Mouse (Mus musculus): Measurements from ENCODE around the gene Sptlc3. TPM values are rescaled to one million over a fixed set of nuclear protein-coding genes. Genes with fewer than 3 reads are reported as not detected.

The Sptlc3 gene
- total and polyA plus RNA-seq, 2 experiments from 2014 or later, result 0.20 TPM; not detected in 1

DNA sequence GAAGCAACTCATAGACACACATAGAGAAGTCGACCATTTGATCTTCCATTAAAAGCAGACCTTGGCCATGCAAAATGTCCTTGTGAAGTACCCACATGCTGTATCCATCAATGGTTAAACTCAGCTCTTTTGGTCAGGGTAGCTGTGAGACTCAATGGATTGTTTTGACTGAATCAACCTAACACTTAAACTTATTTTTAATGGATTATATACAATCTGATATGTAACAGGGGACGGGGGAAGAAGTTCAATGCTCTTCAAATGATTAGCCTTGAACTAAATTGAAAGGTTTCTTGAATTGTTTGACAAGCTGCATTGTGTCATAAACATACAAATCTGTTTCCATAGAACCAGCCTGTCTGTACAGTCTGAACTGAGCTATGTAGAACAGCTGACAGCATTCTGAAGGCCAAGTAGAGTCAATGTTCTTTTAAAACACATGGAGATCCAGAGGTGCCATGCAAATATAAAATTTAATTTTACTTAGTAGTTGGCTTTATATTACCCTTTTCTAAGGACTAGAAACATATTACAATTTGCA, 94.0 kb downstream of the Sptlc3 start:
- no peaks in the 10 kb centered on the region for H3K36me3 ChIP-seq (ENCODE audit: insufficient read depth, low read length)
- H3K4me3 ChIP-seq (ENCODE audit: low read length), result no peak overlapping the region
- no peaks in the 10 kb centered on the region for H3K9me3 ChIP-seq (ENCODE audit: low read length)
- ATAC-seq (no peak), DNase-seq (ENCODE audit: low spot score) (no peak)
- no peaks in the 10 kb centered on the region for H3K4me1 ChIP-seq (ENCODE audit: insufficient read depth, low read length)
- WGBS, result 88% methylated on average over 2 of the region's 2 CpGs
- no peaks in the 10 kb centered on the region for H3K27me3 ChIP-seq (ENCODE audit: insufficient read depth, low read length)
- TF ChIP-seq CTCF (IDR thresholded peaks at IDR 0.05; ENCODE audit: low read depth), result no peak
- no peak overlapping the region for H3K27ac ChIP-seq
- no peak overlapping the region for H3K4me2 ChIP-seq (ENCODE audit: low read depth, low read length)
- no peak overlapping the region for H3K9ac ChIP-seq (replicated peaks; ENCODE audit: low read length)

DNA sequence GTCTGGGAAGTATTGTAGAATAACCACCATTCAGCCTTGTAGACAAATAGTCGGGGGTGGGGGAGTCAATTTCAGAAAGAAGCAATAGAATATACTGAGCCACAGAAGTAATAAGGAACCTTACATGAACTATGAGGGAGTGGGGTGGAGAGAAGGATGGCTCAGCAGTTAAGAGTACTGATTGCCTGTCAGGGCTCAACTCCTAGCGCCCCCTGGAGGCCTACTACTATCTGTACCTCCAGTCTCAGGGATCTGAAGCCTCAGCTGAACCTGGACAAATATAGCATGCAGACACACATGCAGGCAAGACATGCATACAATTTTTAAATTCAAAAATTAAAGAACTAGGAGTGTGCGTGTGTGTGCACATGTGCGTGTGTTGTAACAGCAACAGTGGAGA, 96.2 kb downstream of the Sptlc3 start:
- Histone ChIP-seq H3K9ac (replicated peaks; ENCODE audit: low read length) (no peak overlapping the region), H3K36me3 (ENCODE audit: insufficient read depth, low read length) (no peaks in the 10 kb centered on the region), H3K4me2 (ENCODE audit: low read depth, low read length) (no peak overlapping the region), H3K27me3 (ENCODE audit: insufficient read depth, low read length) (no peaks in the 10 kb centered on the region), H3K27ac (no peak overlapping the region), H3K9me3 (ENCODE audit: low read length) (no peaks in the 10 kb centered on the region), H3K4me3 (ENCODE audit: low read length) (no peak overlapping the region), H3K4me1 (ENCODE audit: insufficient read depth, low read length) (no peaks in the 10 kb centered on the region)
- TF ChIP-seq CTCF (IDR thresholded peaks at IDR 0.05; ENCODE audit: low read depth), result peak; percentile 67
- peak; percentile 66 for DNase-seq (ENCODE audit: low spot score)
- peak; percentile 56; the same call in 1 of the 2 replicates for ATAC-seq
- WGBS, result 49% methylated on average over 4 of the region's 4 CpGs

DNA sequence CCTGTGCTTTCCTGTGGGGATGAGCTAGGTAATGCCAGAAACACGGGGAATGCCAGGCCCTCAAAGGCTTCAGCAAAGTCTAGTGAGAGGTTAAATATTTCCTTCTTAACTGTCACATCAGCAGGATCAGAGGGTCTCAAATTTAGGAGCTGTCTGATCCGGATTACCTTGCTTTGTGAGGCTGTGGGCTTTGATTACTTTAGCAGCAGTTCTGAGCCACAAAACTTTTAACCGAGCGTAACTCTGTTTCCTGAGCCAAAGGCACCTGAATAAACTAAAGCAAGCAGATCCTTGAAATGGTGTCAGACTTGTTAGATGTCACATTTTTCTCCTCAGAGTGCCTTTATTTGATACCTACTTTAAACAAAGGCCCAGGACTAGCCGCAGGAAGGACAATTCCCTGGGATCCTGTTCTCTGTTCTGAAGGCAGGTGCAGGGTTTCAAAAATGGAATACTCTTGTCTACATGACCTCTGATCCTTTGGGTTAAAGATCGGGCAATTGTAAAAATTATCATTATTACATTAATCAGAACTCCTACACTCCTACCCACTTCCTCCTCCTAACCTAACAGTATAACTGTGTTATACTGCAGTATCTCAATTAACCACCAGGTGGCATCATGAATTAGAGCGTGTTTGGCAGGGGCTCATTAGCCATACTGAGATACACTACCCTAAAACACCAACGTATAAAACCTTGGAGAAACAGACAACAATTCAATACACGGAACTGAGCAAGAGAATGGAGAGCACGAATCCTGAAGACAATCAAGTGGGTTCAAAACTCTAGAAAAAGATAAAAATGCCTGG, 97.4 kb downstream of the Sptlc3 start:
- TF ChIP-seq CTCF (IDR thresholded peaks at IDR 0.05; ENCODE audit: low read depth), result peak; percentile 90
- H3K4me3 ChIP-seq (ENCODE audit: low read length), result no peak overlapping the region
- 46% methylated on average over 10 of the region's 10 CpGs for WGBS
- no peaks in the 10 kb centered on the region for H3K9me3 ChIP-seq (ENCODE audit: low read length)
- H3K36me3 ChIP-seq (ENCODE audit: insufficient read depth, low read length), result no peaks in the 10 kb centered on the region
- no peak overlapping the region for H3K9ac ChIP-seq (replicated peaks; ENCODE audit: low read length)
- H3K27me3 ChIP-seq (ENCODE audit: insufficient read depth, low read length), result no peaks in the 10 kb centered on the region
- H3K4me2 ChIP-seq (ENCODE audit: low read depth, low read length), result no peak overlapping the region
- ATAC-seq (peak; percentile 83), DNase-seq (ENCODE audit: low spot score) (peak; percentile 86)
- H3K4me1 ChIP-seq (ENCODE audit: insufficient read depth, low read length), result no peaks in the 10 kb centered on the region
- H3K27ac ChIP-seq, result no peak overlapping the region

DNA sequence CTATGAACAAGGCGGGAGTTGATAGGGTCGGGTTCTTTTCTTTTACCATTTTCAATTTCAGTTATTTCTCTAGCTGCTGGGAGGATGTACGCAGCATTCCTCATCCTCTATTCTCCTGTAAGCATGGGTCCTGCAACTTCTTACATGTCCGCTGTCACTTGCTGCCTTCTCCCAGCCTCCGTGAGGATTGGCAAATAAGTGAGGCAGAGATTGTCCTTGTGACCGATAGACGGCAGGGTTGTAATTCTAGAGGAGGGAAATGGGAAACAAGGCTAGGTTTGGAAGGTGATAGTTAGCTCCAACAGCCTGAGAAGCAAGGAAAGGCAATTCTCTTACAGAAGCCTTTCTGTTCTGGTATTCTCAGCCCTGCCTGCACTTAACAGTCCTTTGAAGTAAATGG, 98.4 kb downstream of the Sptlc3 start:
- no peak for ATAC-seq
- 89% methylated on average over 7 of the region's 7 CpGs for WGBS

DNA sequence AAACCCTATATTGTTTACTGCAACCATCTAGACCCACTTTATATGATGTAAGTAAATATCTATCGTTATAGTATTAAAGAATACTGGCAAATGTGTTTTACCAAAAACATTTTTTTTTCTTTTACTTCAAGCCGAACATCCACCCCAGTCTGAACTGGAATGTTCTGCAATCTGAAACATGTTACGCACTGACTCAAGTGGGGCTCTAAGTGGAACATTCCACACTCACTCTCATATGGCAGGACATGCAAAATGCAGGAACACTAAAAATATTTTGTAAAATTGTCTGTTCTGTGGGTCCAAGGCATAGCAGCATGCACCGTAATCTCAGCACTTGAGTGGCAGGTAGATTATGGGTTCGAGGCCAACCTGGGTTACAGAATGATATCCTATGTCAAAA, 103.5 kb downstream of the Sptlc3 start:
- ATAC-seq (no peak), DNase-seq (ENCODE audit: low spot score) (no peak)
- H3K27me3 ChIP-seq (ENCODE audit: insufficient read depth, low read length), result no peaks in the 10 kb centered on the region
- no peaks in the 10 kb centered on the region for H3K4me1 ChIP-seq (ENCODE audit: insufficient read depth, low read length)
- TF ChIP-seq CTCF (IDR thresholded peaks at IDR 0.05; ENCODE audit: low read depth), result no peak
- H3K4me2 ChIP-seq (ENCODE audit: low read depth, low read length), result no peak overlapping the region
- H3K4me3 ChIP-seq (ENCODE audit: low read length), result no peak overlapping the region
- no peak overlapping the region for H3K9ac ChIP-seq (replicated peaks; ENCODE audit: low read length)
- WGBS, result 91% methylated on average over 5 of the region's 5 CpGs
- H3K36me3 ChIP-seq (ENCODE audit: insufficient read depth, low read length), result no peaks in the 10 kb centered on the region
- H3K27ac ChIP-seq, result no peak overlapping the region
- H3K9me3 ChIP-seq (ENCODE audit: low read length), result no peaks in the 10 kb centered on the region

More for the DNA sequence above, 98.4 kb downstream of the Sptlc3 start:
- Histone ChIP-seq H3K9me3 (ENCODE audit: low read length) (no peaks in the 10 kb centered on the region), H3K27ac (no peak overlapping the region), H3K9ac (replicated peaks; ENCODE audit: low read length) (no peak overlapping the region), H3K27me3 (ENCODE audit: insufficient read depth, low read length) (no peaks in the 10 kb centered on the region), H3K4me1 (ENCODE audit: insufficient read depth, low read length) (no peaks in the 10 kb centered on the region), H3K36me3 (ENCODE audit: insufficient read depth, low read length) (no peaks in the 10 kb centered on the region), H3K4me2 (ENCODE audit: low read depth, low read length) (no peak overlapping the region), H3K4me3 (ENCODE audit: low read length) (no peak overlapping the region)
- DNase-seq (ENCODE audit: low spot score), result no peak
- TF ChIP-seq CTCF (IDR thresholded peaks at IDR 0.05; ENCODE audit: low read depth), result no peak

DNA sequence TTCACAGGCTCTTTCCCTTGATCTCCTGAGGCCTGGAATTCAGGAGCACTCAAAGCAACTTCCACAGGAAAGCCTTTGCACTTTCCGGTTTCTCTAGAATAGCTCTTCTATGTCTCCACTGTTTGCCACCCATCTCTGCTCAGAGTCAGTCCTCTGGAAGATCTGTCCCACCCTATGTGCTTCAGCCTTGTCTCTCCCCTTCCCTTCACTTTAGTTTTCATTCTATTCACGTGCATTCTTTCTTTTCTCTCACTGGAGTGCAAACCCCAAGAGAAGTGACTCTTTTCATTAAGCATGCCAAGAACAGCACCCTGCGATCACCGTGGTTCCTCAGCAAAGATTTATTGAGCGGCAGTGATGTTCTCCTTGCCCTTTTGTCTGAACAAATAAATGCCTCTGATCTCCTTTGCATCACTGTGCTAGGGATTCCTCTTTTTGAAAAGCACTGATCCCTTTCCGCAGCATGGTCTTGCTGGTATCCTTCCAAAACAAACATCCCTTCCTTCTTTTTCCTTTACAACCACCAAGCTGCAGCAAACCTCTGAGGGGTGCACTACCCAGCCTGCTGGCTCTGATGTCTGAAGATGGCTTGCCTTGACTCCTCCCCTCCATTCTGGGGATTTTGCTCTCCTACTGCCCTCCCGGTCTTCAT, 108.0 kb downstream of the Sptlc3 start:
- Histone ChIP-seq H3K27ac (no peak overlapping the region), H3K4me2 (ENCODE audit: low read depth, low read length) (peak overlapping the region; percentile 14; the same call in 1 of the 2 replicates), H3K4me1 (ENCODE audit: insufficient read depth, low read length) (no peaks in the 10 kb centered on the region), H3K9ac (replicated peaks; ENCODE audit: low read length) (no peak overlapping the region), H3K36me3 (ENCODE audit: insufficient read depth, low read length) (no peaks in the 10 kb centered on the region), H3K4me3 (ENCODE audit: low read length) (no peak overlapping the region), H3K27me3 (ENCODE audit: insufficient read depth, low read length) (no peaks in the 10 kb centered on the region), H3K9me3 (ENCODE audit: low read length) (no peaks in the 10 kb centered on the region)
- no peak for TF ChIP-seq CTCF (IDR thresholded peaks at IDR 0.05; ENCODE audit: low read depth)
- 18% methylated on average over 7 of the region's 7 CpGs for WGBS
- DNase-seq (ENCODE audit: low spot score) (peak; percentile 9), ATAC-seq (no peak)
